Mouse (Mus musculus): ENCODE measurements around the gene Gdpd5.

Gene Gdpd5

DNA sequence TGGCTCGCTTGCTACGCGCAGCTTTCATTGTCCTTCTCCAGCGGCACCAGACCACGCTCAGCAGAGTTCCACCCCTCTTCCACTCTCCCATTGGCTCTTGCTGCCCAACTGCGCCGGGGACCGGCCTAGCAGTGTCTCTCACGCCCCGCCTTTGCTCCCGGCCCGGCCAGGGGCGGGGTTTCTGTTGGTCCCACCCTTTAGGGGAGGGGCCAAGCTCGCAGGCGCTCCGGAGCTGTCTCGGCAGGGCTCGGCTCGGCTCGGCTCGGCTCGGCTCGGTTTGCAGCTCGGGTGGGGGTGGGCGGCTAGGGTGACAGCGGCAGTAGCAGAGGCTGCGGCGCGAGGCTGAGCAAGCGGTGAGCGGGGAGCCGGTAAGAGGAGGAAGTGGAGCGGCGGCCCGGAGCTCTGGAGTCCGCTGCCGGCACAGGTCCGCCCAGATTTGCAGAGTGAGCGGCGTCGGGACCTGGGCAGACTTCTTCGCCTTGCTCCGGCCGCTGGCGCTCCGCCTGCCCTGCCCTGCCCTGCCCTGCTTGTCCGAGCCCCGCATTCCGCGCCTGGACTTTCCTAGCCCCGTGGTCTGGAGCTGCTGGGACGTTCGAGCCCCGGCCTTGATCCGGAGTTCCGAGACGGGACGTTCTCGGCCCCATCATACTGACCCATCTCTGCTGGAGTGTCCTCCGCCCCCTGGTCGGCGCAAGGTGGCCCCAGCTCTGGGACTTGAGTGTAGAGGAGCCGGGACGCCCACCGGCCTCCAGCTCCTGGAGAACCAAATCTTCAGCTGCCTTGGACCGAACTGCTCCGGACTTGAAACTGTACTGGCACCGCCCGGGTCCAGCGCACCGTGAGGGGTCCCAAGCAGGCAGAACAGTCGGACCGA lies at the start of gene Gdpd5:
Gdpd5 (plus strand) TSS at position 201 of the 874 bp plus-strand sequence.
- DNase-seq: peak; percentile 100

DNA sequence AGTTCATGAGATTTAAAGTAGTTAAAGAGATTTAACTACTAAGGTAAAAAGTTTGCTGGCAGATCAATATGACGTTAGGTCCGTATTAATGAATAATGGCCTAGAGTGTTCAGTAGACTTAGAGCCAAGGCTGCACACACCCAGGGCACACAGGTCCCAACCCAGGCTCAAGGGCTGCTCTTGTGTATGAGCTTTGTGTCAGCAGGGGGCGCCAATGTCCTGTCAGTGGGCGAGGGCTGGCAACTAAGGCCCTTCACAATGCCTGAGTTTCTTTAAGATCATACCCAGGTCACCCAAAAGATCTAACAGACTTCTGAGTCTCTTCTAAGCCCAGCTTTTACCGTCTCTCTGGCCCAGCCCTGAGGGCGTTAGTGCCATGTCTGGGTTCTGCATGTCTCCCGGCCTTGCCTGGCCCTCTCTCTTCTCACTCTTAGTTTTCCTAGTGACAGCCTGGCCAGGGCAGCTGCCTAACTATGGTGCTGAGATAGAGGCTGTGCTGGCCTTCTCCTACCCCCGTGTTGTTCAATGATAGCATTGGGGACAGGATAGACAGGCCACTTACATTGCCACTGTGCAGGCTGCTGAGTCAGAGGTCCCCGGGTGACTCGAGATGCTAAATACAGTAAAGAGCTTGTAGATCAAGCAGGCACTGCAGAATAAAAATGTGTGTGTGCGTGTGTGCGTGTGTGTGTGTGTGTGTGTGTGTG lies 48.3 kb upstream of the Gdpd5 start:
- DNase-seq: peak; percentile 95

DNA sequence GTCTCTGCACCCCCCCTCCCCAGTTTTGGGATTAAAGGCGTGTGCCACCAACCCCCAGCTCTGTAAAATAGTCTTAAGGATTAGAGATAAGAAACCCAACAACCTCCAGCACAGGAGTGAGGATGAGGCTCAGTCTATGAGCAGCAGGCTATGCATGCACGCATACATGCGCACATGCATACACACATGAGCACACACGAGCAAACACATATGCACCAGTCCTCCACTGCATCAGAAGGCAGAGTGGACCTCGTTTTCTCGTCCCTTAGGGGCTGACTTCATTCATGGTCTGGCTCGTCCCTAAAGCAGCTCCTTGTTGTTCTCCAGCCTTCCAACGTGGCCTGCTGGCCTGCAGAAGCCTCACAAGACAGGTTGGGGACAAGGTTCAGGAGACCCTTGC lies 40.5 kb upstream of the Gdpd5 start:
- no peak for DNase-seq

DNA sequence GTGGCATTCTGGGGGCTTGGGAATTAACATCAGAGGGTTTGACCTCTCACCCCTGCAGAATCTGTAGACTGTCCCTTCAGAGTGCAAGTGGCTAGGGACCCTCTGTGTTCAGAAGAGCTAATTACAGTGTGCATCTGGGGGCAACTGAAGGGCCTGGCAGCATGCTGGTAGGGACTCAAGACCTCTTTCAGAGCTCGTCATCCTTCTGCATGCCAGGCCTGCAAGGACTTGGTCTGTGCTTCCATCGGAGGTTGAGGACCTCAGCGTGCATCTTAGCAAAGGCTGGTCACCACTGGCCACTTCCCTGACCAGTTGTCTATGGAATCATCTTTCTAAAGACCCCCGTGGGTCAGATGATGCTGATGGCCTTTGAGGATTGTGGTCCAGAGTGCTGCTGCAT lies 37.6 kb upstream of the Gdpd5 start:
- DNase-seq: no peak

DNA sequence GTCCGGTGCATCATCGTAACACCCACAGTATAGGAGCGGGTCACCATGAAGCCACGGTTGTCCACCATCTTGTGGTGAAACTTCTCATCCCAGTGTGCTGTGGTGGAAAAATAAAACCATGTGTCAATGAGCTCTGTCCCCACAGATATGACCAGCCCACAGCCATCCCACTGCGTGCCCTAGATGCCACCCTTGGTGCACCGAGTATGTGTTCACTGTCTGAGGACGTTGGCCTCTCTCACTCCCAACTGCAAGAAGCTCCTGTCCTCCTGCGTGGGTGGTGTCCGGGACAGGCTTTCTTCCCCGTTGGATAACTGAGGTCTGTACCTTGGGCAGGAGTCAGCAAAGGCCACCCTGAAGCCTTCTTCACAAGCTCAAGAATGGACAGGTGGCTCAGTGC lies 33.9 kb upstream of the Gdpd5 start:
- DNase-seq: no peak

DNA sequence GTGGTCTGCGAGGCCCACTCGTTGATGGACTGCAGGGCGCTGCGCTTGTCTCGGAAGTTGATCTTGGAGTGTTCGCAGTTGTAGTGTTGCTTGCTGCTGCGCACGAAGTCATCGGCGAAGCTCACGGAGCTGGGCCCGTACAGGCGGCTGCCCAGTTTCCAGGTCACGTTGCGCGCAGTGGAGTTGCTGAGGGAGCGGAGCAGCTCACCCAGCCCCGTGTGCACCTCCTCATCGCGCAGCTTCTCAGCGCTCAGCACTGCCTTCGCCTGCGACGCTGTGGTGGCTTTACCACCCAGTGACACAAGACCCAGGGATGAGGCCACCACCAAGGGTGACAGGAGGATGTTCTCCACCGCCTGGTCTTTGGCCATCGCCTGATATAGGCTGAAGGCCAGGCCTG lies 32.3 kb upstream of the Gdpd5 start:
- no peak for DNase-seq

DNA sequence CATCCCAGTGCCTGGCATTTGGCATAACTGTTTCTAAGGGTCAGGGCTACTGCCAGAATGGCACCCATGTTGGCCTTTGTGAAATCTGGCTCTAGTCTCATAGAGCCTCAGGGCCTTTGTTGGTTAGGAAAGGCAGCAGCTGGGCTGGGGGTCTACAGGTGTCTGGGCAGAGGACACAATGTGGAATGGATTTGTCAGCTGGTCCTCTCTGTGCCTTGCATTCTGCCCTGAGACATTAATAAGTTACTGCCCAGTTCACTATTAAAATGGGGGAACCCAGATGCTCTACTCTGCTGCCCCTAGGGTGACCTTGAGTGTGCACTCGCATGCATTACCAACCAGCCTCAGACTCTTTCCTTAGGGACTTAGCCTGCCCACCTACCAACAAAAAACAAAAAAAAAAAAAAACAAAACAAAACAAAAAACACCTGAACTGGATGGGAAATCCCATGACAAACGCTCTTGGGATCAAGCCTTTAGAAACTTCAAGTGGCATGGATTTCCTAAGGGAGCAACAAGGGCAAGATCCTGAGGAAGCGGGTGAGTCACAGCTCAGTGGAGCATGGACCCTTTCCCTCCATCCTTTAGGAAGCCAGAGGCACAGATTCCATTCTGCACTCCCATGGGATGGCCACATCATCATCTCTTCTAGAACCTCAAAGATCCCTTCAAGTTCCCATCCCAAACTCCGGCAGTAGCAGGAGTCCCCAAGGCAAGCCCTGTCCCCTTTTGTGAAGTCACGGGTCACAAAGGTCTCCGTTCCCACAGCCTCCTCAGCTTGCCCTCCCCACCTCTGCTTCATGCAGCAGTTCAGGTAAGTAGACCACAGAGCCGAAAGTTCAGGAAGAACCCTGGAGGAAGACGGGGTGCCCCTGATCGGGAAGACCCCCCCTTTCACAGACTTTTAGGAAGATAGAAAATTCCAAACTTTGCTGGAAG lies 31.2 kb upstream of the Gdpd5 start:
- DNase-seq: no peak

DNA sequence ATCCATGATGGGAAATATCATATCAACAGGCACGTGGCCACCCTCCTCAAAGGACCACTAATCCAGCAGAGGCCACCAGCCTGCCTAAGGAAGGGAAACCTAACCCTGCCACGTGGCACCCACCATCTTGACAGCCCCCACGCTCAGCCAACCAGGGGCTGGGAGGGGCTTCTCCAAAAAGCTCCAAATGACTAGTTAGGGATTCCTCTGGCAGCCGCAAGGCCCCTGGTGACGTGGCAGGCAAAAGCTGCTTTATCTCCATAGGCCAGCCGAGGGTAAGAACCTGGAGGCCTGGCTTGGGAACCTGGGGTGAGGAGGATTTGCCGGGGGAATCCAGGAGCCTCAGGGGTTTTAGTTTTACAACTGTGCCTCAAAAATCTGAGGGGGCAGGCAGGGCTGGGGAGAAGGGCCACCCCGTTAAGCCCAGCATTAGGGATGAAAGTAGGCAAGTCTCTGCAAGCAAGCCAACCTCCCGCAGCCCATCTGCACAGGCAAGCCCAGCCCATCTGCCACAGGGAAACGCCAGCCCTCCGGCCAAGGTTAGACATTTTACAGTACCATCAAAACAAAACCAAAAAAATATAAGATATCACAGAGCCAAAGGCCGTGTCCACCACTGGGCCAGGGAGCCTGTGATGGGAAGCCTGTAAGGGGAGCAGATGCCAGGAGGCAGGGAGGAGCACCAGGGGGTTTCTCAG lies 30.0 kb upstream of the Gdpd5 start:
- DNase-seq: peak; percentile 28

DNA sequence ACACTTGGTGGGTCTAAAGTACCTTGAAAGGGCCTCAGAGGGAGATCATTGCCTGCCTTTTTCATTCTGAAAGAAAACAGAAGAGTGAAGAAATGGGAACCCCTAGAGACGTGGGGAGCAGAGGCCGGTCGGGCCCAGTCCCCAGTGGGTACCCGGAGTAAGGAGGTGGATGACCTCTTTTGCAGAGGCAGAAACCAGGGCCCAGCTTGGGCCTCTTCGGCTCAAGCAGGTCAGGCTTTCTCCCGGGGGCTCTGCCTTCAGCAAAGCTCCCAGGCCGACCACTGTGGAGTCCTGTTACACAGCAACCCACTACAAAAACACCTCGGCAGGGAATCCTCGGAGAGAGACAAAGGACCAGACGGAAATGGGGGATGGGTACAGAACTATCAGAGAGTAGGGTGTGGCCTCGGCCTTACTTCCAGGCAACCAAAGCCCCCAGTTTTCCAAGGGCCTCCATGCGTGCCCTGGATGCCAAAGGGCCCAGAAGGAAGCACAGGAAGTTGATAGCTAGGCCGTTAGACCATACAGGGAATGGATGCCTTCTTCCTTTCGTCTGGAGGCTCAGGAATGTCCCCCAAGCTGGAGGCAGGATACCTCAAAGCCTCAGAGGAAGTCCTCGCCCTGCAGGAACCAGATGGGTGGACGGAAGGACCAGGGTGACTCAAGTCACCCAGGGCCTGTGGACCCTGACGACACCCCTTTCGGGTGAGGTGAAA lies 29.3 kb upstream of the Gdpd5 start:
- DNase-seq: peak; percentile 47

DNA sequence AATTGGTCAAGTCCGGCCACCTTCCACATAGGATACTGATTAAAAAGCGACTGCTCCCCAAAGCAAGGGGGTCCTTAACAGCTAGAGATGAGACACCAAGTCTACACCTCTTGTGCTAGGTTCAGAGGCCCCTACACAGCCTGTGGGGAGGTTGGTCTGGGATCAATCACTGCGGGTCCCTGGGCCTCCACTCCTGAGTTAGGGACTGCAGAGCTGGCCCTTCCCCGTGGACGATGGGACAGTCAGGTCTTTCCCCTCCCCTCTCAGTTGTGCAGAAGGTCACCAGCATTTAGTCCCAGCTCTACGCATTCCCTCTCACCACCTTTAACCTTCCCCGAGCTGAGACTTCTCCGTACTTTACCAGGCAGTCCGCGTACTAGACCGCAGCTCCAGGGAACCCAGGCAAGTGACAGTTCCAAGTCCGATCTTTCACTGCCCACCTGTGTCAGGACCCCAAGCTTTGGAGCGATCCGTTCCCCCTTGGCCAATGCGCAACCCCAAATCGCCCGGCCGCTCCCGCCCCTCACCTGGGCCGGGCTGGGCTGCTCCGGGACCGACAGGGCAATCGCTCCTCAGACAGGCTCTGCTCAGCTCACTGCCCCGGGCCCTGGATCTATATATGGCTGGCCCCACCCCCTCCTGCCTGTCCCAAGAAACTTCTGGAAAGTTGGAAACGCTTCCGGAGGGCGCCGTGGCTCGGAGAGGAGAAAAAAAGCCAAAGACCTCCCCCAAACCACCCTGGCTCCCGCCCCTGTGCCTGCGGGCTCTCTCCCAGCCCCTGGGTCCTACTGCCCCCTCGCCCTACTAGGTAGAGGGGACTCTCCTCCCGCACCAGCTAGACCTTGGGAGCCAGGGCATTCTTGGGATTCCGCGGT lies 28.5 kb upstream of the Gdpd5 start, which contains the start of gene Serpinh1:
Serpinh1 (minus strand) TSS at position 714 of the 875 bp plus-strand sequence.
- peak; percentile 92 for DNase-seq

DNA sequence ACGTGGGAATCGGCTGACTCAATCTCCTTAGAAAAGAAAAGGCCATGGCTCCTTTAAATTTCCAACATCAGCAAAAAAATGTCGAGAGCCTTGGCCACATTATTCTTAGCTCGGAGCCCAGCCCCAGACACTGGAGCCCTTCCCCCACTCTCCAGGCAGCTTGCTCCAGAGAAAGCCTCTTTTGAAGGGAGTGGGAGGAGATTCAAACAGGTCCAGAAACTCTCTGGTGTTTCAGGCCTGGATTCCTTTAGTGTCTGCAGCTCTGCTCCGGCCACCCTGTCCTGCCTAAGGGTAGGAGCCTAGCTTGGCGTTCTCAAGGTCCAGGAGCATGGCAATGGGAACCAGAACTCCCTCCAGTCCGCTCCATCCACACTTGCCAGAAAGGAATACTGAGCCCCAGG lies 25.5 kb upstream of the Gdpd5 start:
- peak; percentile 84 for DNase-seq

DNA sequence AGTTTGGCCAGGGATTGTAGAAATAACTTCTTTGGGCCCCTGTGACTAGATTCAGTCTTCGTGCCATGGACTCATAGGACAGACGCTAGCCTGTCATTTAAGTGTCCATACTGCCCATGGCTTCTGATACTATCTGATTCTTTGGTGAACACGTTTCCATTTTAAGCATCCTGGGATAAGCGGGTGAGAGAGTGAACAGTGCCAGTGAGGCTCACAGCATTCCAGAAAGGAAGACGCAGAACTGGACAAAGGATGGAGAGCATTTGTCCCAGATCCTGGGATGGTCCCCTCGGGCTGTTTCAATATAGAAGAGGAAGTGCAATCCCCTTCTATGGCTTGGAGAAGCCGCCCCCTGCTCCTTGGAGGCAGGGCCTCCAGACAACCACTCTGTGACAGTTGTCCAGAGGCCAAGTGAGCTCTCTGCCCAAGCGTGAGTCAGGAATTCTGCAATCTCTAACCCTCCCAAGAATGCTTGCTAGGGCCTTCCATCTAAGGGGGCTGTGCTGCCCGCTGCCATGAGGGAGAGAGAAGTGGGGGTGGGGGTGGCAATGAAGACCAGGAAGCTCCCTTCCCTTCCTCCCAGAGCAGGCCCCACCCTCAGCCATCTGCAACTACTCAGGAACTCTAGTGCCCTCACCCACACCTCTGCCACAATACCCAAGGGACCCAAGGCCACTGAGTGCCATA lies 24.8 kb upstream of the Gdpd5 start:
- DNase-seq: peak; percentile 66

DNA sequence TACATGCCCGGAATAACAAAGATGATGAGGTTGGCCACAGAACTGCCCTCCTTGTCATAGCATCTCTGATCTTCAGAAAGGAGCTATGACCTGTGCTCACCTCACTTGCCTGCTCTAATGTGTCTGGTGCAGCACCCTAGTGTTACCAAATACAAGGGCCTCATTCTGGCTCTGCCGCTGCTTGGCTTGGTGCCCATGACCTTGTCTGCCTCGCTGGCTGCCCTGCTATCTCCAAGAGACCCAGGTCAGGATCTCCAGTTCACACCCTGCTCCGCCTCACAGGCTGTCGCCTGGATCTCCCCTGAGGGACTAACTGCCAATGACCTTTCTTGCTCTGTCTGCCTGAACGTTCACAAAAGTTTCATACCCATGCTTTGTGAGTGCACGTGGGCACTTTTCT lies 24.0 kb upstream of the Gdpd5 start:
- DNase-seq: peak; percentile 39

DNA sequence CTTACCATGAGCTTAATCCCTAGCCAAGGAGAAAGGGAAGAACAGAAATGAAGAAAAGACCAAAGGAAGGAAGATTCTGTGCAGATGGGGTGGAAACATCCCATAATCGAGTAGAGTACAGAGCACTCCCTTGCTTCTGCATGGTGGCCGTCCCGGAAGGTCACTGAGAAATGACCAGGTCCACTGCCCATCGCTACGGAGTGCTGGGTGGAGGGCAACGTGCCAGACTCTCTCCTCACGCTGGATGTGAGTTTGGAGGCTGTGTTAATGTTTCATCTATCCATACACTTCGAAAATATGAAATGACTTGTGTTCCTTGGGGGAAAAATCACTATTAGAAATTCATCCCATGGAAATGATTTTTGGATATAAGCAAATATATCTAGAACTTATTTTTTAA lies 22.8 kb upstream of the Gdpd5 start:
- DNase-seq: no peak

DNA sequence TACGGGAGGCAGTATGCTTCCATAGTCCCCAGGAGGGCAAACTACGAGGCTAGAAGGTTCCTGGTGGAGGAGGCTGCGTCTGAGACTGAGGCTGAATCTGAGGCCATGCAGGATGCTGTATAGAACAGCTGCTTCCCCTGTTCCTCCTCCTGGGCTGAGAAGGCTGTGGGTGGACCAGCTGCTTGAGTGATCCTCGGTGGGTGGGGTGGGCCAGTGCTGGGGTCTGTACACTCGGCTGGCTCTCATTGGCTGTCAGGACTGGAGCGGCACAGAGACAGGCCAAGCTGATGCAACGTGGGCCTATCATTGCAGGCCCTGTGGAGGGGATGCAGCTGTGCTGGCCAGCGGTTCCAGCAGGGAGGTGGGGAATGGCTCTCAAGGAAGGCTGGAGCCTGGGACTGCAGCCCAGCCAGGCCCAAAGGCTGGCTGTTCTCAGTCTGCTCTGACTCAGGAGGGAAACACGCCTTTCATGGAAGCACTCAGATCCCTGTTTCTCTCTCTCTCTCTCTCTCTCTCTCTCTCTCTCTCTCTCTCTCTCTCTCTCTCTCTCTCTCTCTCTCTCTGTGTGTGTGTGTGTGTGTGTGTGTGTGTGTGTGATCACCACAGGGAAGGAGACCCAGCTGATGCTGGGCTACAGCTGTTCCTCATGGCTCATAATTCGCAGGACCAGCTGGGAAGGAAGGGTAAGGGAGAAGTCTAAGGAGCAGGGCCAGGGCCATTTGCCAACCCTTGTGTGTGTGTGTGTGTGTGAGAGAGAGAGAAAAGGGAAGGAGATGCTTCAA lies 21.0 kb upstream of the Gdpd5 start:
- peak; percentile 73 for DNase-seq

DNA sequence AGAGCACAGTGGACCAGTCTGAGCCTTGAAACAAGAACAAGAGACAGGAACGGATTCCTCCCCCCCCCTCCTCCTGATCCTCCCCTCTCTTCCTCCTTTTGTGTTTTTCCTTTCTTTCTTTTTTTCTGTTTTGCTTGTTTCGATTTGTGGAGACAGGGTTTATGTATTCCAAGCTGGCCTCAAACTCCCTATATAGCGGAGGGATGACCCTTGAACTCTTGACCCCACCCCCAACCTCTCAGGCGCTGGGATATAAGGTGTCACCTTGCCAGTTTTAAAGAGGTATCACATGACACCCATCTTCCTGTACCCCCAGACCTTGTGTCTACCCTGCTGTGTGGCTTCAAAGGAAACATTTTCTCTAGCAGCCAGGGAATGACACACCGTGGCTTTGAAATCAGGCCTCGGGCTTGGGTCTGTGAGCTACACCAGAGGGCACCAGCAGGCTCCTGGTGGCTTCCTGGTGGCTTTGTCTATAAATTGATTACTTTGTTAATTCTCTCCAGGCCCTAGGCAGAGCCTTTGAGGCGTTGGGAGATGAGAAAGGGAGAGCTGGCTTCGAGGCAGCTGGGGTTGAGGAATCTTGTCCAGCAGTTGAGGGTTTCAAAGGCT lies 20.3 kb upstream of the Gdpd5 start:
- no peak for DNase-seq

DNA sequence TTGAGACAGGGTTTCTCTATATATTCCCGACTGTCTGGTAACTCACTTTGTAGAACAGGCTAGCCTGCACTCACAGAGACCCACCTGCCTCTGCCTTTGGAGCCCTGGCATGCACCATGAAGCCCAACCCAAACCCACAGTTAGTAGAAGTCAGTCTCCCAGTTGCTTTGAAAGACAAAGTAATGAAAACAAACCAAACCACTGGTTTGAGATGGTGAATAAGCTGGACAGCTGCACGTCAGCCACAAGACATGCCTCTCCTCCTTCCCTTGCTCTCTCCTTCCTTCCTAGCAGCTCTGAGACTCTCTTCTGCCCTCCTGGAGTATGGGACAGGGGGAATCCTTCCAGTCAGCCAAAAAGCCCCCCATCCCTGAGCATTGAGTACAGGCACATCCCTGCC lies 19.1 kb upstream of the Gdpd5 start:
- no peak for DNase-seq

DNA sequence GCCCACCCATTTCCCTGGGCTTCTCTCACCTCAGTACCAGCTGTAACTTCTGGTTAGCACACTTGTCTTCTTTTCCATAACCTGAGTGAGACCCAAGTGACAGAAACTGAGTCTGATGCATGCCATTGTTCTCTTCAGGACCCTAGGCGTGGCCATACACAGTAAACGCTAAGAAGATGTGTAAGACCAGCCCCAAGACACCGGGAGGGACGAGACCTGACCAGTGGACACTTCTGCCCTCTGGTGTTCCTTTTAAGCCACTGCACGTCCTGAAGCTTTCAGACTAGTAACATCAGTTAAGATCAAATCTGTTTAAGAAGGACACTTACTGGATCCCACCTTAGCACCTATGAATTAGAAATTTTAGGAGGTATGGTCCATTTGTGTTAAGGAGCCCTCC lies 16.1 kb upstream of the Gdpd5 start:
- DNase-seq: peak; percentile 83

DNA sequence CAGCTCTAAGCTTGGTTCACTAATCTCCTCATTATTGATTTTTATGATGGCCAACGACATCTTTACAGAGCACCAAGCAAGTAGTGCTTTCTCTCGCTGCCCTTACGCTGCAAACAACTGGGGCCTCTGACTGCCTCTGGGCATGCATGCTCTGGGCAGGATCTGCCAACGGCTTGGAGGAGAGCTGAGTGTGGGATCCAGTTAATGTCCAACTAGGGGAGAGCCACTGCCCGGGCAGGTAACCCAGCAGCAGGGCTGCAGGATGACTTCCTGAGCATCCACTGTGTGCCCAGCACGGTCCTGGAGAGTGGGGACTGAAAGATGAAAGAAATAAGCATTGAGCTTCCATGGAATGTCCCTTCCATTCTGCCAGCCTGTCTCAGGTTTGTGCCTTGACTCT lies 14.5 kb upstream of the Gdpd5 start:
- DNase-seq: no peak

Measured in lung, postnatal 14 days (tissue).